Mouse (Mus musculus): ENCODE measurements around the gene Btrc. TPM values are rescaled to one million over a fixed set of nuclear protein-coding genes. Genes with fewer than 3 reads are reported as not detected.
A peak's percentile ranks its signal among the peaks of the same experiment; 100 is the strongest.
"Not testable (repeated sequence)": the region's sequence is repeated elsewhere in the genome, so short reads cannot be mapped to it uniquely, and the experiment has no call there.

Btrc gene
- polyA plus RNA-seq, 1 experiment from 2014 or later = 43.5 TPM

DNA sequence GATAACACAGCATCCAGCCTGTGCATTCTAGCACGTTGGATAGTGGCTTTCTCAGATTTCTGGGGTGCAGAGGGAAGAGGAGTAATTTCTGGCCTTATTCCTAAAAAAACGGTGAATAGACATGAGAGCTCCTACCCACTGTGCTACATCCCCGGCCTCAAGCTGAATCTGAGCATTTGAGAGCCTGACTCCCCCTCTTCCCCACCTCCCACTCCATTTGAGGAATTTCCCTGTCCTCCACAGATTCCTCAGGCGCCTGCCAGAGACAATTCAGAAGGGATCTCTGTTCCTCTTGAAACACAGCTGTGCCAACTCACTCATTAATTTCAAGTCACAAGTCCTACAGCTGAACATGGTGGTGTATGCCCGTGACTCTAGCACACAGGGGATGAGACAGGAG lies 19.6 kb upstream of the Btrc start:
- ATAC-seq (ENCODE audit: insufficient read depth) (no peak), DNase-seq (no peak)
- H3K4me1 ChIP-seq (ENCODE audit: insufficient read depth) = no peaks in the 10 kb centered on the region
- no peaks in the 10 kb centered on the region for H3K36me3 ChIP-seq (ENCODE audit: insufficient read depth)
- no peaks in the 10 kb centered on the region for H3K27me3 ChIP-seq (ENCODE audit: insufficient read depth, low read length)
- H3K9ac ChIP-seq = no peak overlapping the region
- WGBS = 57% methylated on average over 5 of the region's 5 CpGs
- TF ChIP-seq CTCF (IDR thresholded peaks at IDR 0.05; ENCODE audit: low read depth) = no peak
- H3K4me3 ChIP-seq (ENCODE audit: low read depth, low read length) = no peak overlapping the region
- no peak overlapping the region for H3K27ac ChIP-seq (ENCODE audit: low read depth)
- H3K4me2 ChIP-seq = no peak overlapping the region
- H3K9me3 ChIP-seq (ENCODE audit: low read depth, low read length) = no peaks in the 10 kb centered on the region

DNA sequence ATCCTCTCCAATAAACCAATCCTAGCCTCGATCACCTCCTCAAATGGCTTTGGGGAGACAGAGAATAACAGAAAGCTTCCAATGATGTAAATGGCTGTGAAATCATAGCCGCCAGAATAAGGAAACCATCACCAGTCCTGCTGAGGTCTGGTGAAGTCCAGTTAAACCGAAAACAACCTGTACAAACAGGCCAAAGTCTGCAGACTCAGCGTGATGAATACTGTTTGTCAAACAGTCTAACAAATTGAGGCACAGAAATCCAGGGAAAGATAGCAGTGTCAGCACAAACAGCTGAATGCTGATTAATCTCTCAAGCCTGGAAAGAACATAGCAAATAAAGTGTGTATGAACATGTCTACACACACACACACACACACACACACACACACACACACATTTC lies 15.3 kb upstream of the Btrc start:
- H3K4me2 ChIP-seq = no peak overlapping the region
- H3K27ac ChIP-seq (ENCODE audit: low read depth) = no peak overlapping the region
- ATAC-seq (ENCODE audit: insufficient read depth) = no peak
- no peak for DNase-seq
- no peaks in the 10 kb centered on the region for H3K27me3 ChIP-seq (ENCODE audit: insufficient read depth, low read length)
- H3K36me3 ChIP-seq (ENCODE audit: insufficient read depth) = no peaks in the 10 kb centered on the region
- H3K9ac ChIP-seq = no peak overlapping the region
- no peaks in the 10 kb centered on the region for H3K9me3 ChIP-seq (ENCODE audit: low read depth, low read length)
- TF ChIP-seq CTCF (IDR thresholded peaks at IDR 0.05; ENCODE audit: low read depth) = no peak
- no peak overlapping the region for H3K4me3 ChIP-seq (ENCODE audit: low read depth, low read length)
- WGBS = 45% methylated on average over 4 of the region's 4 CpGs
- H3K4me1 ChIP-seq (ENCODE audit: insufficient read depth) = no peaks in the 10 kb centered on the region

GRCm38 (mm10) chr19:45350456-45350855 lies 13.1 kb upstream of the Btrc start:
- DNase-seq (no peak), ATAC-seq (ENCODE audit: insufficient read depth) (no peak)
- H3K4me3 ChIP-seq (ENCODE audit: low read depth, low read length) = no peak overlapping the region
- no peaks in the 10 kb centered on the region for H3K36me3 ChIP-seq (ENCODE audit: insufficient read depth)
- 58% methylated on average over 12 of the region's 12 CpGs for WGBS
- H3K4me2 ChIP-seq = no peak overlapping the region
- no peak overlapping the region for H3K27ac ChIP-seq (ENCODE audit: low read depth)
- H3K4me1 ChIP-seq (ENCODE audit: insufficient read depth) = no peaks in the 10 kb centered on the region
- H3K27me3 ChIP-seq (ENCODE audit: insufficient read depth, low read length) = no peaks in the 10 kb centered on the region
- TF ChIP-seq CTCF (IDR thresholded peaks at IDR 0.05; ENCODE audit: low read depth) = no peak
- H3K9ac ChIP-seq = no peak overlapping the region
- H3K9me3 ChIP-seq (ENCODE audit: low read depth, low read length) = no peaks in the 10 kb centered on the region

DNA sequence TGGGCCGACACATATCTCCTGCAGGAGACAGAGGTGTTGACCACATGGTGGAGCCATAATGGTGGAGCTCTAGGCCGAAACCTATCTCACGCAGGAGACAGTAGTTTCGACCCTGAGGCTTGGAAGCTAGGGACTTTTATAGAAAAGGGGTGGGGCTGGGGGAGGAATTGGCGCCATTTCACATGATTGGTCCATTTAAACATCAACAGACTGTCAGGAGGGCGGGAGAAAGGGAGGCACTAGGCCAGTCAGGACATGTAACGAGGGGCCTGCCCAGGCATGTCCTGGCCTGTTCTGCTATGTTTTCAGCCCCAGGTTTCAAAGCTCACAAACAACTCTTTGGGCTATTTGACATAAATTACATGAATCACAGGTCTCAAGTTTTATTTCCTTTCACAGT lies 10.8 kb upstream of the Btrc start:
- not testable (repeated sequence) for H3K36me3 ChIP-seq (ENCODE audit: insufficient read depth); H3K4me2 ChIP-seq; ATAC-seq (ENCODE audit: insufficient read depth); H3K9ac ChIP-seq; H3K27ac ChIP-seq (ENCODE audit: low read depth); H3K4me1 ChIP-seq (ENCODE audit: insufficient read depth); H3K27me3 ChIP-seq (ENCODE audit: insufficient read depth, low read length); H3K9me3 ChIP-seq (ENCODE audit: low read depth, low read length); H3K4me3 ChIP-seq (ENCODE audit: low read depth, low read length); DNase-seq
- 89% methylated on average over 7 of the region's 7 CpGs for WGBS

GRCm38 (mm10) chr19:45355678-45356077 lies 7.9 kb upstream of the Btrc start:
- H3K4me2 ChIP-seq = no peak overlapping the region
- H3K27ac ChIP-seq (ENCODE audit: low read depth) = no peak overlapping the region
- H3K9ac ChIP-seq = no peak overlapping the region
- TF ChIP-seq CTCF (IDR thresholded peaks at IDR 0.05; ENCODE audit: low read depth) = no peak
- H3K27me3 ChIP-seq (ENCODE audit: insufficient read depth, low read length) = no peaks in the 10 kb centered on the region
- no peak overlapping the region for H3K4me3 ChIP-seq (ENCODE audit: low read depth, low read length)
- H3K4me1 ChIP-seq (ENCODE audit: insufficient read depth) = no peaks in the 10 kb centered on the region
- no peaks in the 10 kb centered on the region for H3K36me3 ChIP-seq (ENCODE audit: insufficient read depth)
- whole genome bisulfite sequencing = 69% methylated on average over 6 of the region's 6 CpGs
- no peak for ATAC-seq (ENCODE audit: insufficient read depth)
- no peak for DNase-seq
- no peaks in the 10 kb centered on the region for H3K9me3 ChIP-seq (ENCODE audit: low read depth, low read length)

DNA sequence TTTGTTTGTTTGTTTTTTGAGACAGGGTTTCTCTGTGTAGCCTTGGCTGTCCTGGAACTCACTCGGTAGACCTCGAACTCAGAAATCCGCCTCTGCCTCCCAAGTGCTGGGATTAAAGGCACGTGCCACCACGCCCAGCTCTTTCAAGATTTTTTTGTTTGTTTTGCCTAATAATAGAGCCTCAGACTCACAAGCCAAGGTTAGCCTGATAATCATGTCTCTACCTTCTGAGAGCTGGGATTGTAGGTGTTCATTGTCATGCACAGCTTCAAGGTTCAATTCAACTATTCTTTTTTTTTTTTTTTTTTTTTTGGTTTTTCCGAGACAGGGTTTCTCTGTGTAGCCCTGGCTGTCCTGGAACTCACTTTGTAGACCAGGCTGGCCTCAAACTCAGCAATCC lies 6.7 kb upstream of the Btrc start:
- not testable (repeated sequence) for ATAC-seq (ENCODE audit: insufficient read depth); H3K4me1 ChIP-seq (ENCODE audit: insufficient read depth); H3K4me2 ChIP-seq; H3K27ac ChIP-seq (ENCODE audit: low read depth); H3K9ac ChIP-seq; DNase-seq; H3K27me3 ChIP-seq (ENCODE audit: insufficient read depth, low read length); H3K36me3 ChIP-seq (ENCODE audit: insufficient read depth); H3K4me3 ChIP-seq (ENCODE audit: low read depth, low read length); H3K9me3 ChIP-seq (ENCODE audit: low read depth, low read length)
- 73% methylated on average over 6 of the region's 6 CpGs for WGBS

GRCm38 (mm10) chr19:45360486-45360885 lies 3.0 kb upstream of the Btrc start:
- Histone ChIP-seq H3K27me3 (ENCODE audit: insufficient read depth, low read length) (no peaks in the 10 kb centered on the region), H3K27ac (ENCODE audit: low read depth) (no peak overlapping the region), H3K4me2 (no peak overlapping the region), H3K36me3 (ENCODE audit: insufficient read depth) (no peaks in the 10 kb centered on the region), H3K4me3 (ENCODE audit: low read depth, low read length) (no peak overlapping the region), H3K9ac (no peak overlapping the region), H3K9me3 (ENCODE audit: low read depth, low read length) (no peaks in the 10 kb centered on the region), H3K4me1 (ENCODE audit: insufficient read depth) (peaks cover 4% of the 10 kb centered on the region; the same call in 1 of the 2 replicates)
- no peak for TF ChIP-seq CTCF (IDR thresholded peaks at IDR 0.05; ENCODE audit: low read depth)
- ATAC-seq (ENCODE audit: insufficient read depth) = no peak
- no peak for DNase-seq

- Histone ChIP-seq H3K36me3 (ENCODE audit: insufficient read depth) (0 out of 2 replicates have a peak, but pooled peaks cover 3% of the 10 kb centered on the region), H3K9me3 (ENCODE audit: low read depth, low read length) (no peaks in the 10 kb centered on the region), H3K4me2 (peak overlapping the region; percentile 75), H3K4me3 (ENCODE audit: low read depth, low read length) (peak overlapping the region; percentile 82), H3K4me1 (ENCODE audit: insufficient read depth) (peaks cover 4% of the 10 kb centered on the region; the same call in 1 of the 2 replicates), H3K27me3 (ENCODE audit: insufficient read depth, low read length) (no peaks in the 10 kb centered on the region), H3K27ac (ENCODE audit: low read depth) (peak overlapping the region; percentile 91), H3K9ac (peak overlapping the region; percentile 80)
- ATAC-seq (ENCODE audit: insufficient read depth) = peak; percentile 86
- WGBS = under 1% methylated on average over 20 of the region's 20 CpGs
- peak; percentile 61 for DNase-seq
- TF ChIP-seq CTCF (IDR thresholded peaks at IDR 0.05; ENCODE audit: low read depth) = peak; percentile 50
Observed at GRCm38 (mm10) chr19:45363933-45364391, 428 bp downstream of the Btrc start.

Measured in lung, embryonic 14.5 days (tissue).